Mouse (Mus musculus) brain, embryonic 14.5 days (tissue): ENCODE results near the gene Chst5.

Experiments
- CTCF ChIP-seq: fragments of 200-500 bp; IDR thresholded peaks from 2 replicates; pipeline ENCODE4 v1.5.1; 2012; ENCODE audit warnings: inconsistent platforms, mild to moderate bottlenecking, moderate library complexity, borderline replicate concordance; ENCODE audit not compliant: insufficient read depth, insufficient read length; ENCODE audit errors: extremely low read depth
- POLR2A ChIP-seq: fragments of 200-500 bp; IDR thresholded peaks from 2 replicates; pipeline ENCODE4 v1.6.1; 2012; ENCODE audit warnings: mild to moderate bottlenecking, inconsistent platforms, borderline replicate concordance; ENCODE audit not compliant: poor library complexity, insufficient read depth, insufficient read length, severe bottlenecking; ENCODE audit errors: extremely low read depth

GRCm38 (mm10) chr8:111870379-111870778 lies 39.9 kb downstream of the Chst5 start:
- TF ChIP-seq CTCF = no peak
- no peak for TF ChIP-seq POLR2A
